Mouse (Mus musculus) stomach, postnatal 0 days (tissue): Measurements from ENCODE around the gene Cdk13. TPM values are rescaled to one million over a fixed set of nuclear protein-coding genes. Genes with fewer than 3 reads are reported as not detected.
A peak's percentile ranks its signal among the peaks of the same experiment; 100 is the strongest.

Experiments
- ATAC-seq: fragments of 200-750 bp; cut with Nextera tagmentation; 2 replicates; pipeline ENCODE4 v1.8.0; 2017; ENCODE audit not compliant: low FRiP score, low TSS enrichment
- DNase-seq: peaks from one replicate; pipeline ENCODE4 v3.0.0-alpha.2; 2016; ENCODE audit warnings: low spot score
- H3K27ac ChIP-seq: fragments of 300-500 bp; sonication (generic); replicated peaks from 2 replicates; pipeline ENCODE4 v1.5.1; 2014; ENCODE audit warnings: mild to moderate bottlenecking, control low read depth
- H3K27me3 ChIP-seq: fragments of 300-500 bp; sonication (generic); 2 replicates; pipeline ENCODE4 v1.6.1; 2014; ENCODE audit warnings: low read length; ENCODE audit not compliant: control insufficient read depth, insufficient read depth
- H3K36me3 ChIP-seq: fragments of 300-500 bp; sonication (generic); 2 replicates; pipeline ENCODE4 v1.6.1; 2014; ENCODE audit warnings: low read length, mixed read lengths; ENCODE audit not compliant: control insufficient read depth, insufficient read depth
- H3K4me1 ChIP-seq: fragments of 300-500 bp; sonication (generic); replicated peaks from 2 replicates; pipeline ENCODE4 v1.6.1; 2014; ENCODE audit warnings: antibody characterized with exemption; ENCODE audit not compliant: control insufficient read depth, insufficient read depth
- H3K4me2 ChIP-seq: fragments of 300-500 bp; sonication (generic); replicated peaks from 2 replicates; pipeline ENCODE4 v1.6.1; 2014; ENCODE audit warnings: low read depth, mild to moderate bottlenecking, control low read depth, moderate library complexity
- H3K4me3 ChIP-seq: fragments of 300-500 bp; sonication (generic); 2 replicates; pipeline ENCODE4 v1.5.1; 2014; ENCODE audit warnings: low read depth, low read length, control low read depth
- H3K9ac ChIP-seq: fragments of 300-500 bp; sonication (generic); 2 replicates; pipeline ENCODE4 v1.6.1; 2014; ENCODE audit warnings: mild to moderate bottlenecking, low read length, control low read depth, mixed read lengths
- H3K9me3 ChIP-seq: fragments of 300-500 bp; sonication (generic); 2 replicates; pipeline ENCODE4 v1.6.1; 2016; ENCODE audit warnings: low read length; ENCODE audit not compliant: control insufficient read depth
- CTCF ChIP-seq: IDR thresholded peaks from 2 replicates; pipeline ENCODE4 v1.5.1; 2016; ENCODE audit warnings: antibody characterized with exemption, low read depth, mild to moderate bottlenecking, moderate library complexity
- EP300 ChIP-seq: optimal IDR thresholded peaks from 2 replicates; pipeline ENCODE3; 2016; ENCODE audit warnings: antibody characterized with exemption
- WGBS: fragments of 180-500 bp; shearing (Covaris S2); extraction: QIAGEN DNeasy Blood & Tissue Kit; methylation state at CpG from one replicate; pipeline ENCODE4 v1.1.7; 2014; 5-methylcytosine and 5-hydroxymethylcytosine counted together
- polyA plus RNA-seq: library from polyadenylated mRNA; unstranded; fragments of >200 nt; fragmentation: Nextera tagmentation; extraction: Ambion mirVana; gene quantifications from 2 replicates; pipeline ENCODE4 v1.2.1, GENCODE M21; 2015

The Cdk13 gene
- polyA plus RNA-seq, result 8.6 and 9.3 TPM in 2 replicates

DNA sequence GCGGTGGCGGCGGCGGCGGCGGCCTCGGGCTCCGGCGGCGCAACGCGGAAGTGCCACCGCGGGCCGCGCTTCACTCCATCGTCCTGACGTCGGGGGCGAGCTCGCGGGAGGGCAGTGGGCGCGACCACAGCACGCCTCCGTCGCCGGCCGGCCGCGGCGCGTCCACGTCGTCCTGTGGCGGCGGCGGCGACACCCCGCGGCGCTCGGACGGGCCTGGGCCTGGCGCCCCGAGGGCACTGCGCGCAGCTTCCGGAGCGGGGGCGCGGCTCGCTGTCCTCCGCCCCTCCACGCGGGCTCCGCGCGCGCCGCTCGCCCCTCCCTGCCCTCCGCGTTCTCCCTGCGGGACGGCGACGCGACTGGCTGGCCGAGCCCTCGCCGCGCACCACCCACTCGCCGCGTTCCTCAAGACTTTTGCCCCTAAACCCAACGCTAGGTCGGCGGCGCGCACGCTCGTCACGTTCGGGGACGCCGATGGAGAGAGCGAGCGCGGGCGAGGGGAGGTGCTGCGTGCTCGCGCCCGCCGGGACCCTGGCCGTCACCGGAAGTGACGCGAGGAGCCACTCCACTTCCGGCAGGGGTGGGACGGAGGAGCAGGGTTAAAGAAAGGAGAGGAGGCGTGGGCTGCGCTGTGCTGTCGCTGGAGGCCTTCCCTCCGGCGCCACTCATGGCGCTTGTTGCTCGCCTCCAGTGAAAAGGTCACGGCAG is at the start of gene Cdk13:
Gene Cdk13, minus strand, starts transcription at position 189 of the 705 bp plus-strand sequence.
- Histone ChIP-seq H3K36me3 (no peaks in the 10 kb centered on the region), H3K4me2 (peak within 1 kb of the TSS; percentile 91), H3K27ac (peak within 1 kb of the TSS; percentile 99), H3K27me3 (no peaks in the 10 kb centered on the region), H3K9ac (peak within 1 kb of the TSS; percentile 96), H3K4me1 (no peaks in the 10 kb centered on the region), H3K9me3 (no peaks in the 10 kb centered on the region), H3K4me3 (peak within 1 kb of the TSS; percentile 99)
- under 1% methylated on average over 72 of the region's 110 CpGs for WGBS
- ATAC-seq (peak; percentile 97), DNase-seq (peak; percentile 99)
- TF ChIP-seq CTCF (peak; percentile 20; the same call in 1 of the 2 replicates), EP300 (no peak)

DNA sequence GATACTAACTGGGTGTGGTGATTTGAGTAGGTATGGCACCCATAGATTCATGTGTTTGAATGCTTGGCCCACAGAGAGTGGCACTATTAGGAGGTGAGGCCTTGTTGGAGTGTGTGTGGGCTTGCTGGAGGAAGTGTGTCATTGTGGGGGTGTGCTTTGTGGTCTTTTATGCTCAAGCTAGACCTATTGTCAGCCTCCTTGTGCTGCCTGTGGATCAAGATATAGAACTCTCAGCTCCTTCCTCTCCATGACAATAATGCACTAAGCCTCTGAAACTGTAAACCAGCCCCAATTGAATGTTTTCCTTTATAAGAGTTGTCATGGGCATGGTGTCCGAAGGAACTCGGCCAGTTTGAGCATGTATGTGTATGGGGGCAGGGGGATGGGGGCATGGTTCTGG is 38.4 kb upstream of the Cdk13 start:
- DNase-seq, result no peak
- Histone ChIP-seq H3K4me1 (no peaks in the 10 kb centered on the region), H3K4me2 (no peak overlapping the region), H3K9ac (no peak overlapping the region), H3K9me3 (no peaks in the 10 kb centered on the region), H3K27ac (no peak overlapping the region), H3K4me3 (no peak overlapping the region), H3K36me3 (no peaks in the 10 kb centered on the region), H3K27me3 (no peaks in the 10 kb centered on the region)
- no peak for ATAC-seq
- 60% methylated on average over 2 of the region's 2 CpGs for WGBS
- TF ChIP-seq EP300 (no peak), CTCF (no peak)

DNA sequence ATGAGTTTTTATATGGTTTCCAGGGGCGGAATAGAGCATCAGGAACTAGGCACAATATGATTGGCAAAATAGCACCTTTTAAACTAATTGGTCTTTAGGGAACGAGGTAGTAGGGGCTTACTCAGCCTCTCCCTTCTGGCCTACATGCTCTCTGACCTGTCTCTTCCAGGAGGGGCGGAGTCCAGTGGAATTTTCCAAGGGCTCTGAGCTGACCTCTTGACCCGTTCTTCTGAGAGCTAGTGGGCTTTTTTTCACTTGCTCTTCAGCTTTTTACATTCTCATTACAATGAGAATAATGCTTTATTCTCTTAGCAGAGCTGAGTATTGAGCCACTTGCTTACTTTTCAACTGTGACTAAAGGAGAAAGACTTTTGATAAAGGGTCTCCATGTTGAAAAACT is 37.9 kb upstream of the Cdk13 start:
- H3K27ac ChIP-seq, result no peak overlapping the region
- no peaks in the 10 kb centered on the region for H3K4me1 ChIP-seq
- no peaks in the 10 kb centered on the region for H3K9me3 ChIP-seq
- 54% methylated on average over 4 of the region's 4 CpGs for WGBS
- no peak overlapping the region for H3K4me3 ChIP-seq
- no peaks in the 10 kb centered on the region for H3K36me3 ChIP-seq
- H3K4me2 ChIP-seq, result no peak overlapping the region
- no peak overlapping the region for H3K9ac ChIP-seq
- no peaks in the 10 kb centered on the region for H3K27me3 ChIP-seq
- TF ChIP-seq CTCF, result no peak
- no peak for TF ChIP-seq EP300
- no peak for ATAC-seq
- no peak for DNase-seq

DNA sequence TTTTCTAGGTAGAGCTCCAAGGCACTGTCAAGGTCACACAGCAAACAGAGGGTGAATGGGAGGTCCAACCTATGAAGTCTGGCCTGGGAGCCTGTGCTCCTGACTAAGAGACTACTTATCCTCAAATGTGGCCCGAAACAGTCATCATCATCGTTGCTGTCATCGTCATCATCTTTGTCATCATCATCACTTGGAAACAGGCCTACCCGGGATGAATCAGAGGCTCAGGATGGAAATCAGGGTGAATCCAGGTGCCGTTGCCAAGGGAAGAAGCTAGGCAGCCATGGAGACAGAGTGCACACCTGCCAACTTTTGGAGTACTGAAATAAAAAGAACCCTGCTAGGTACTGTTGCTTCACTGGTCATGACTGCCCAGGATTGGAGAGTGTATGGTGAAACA is 34.2 kb upstream of the Cdk13 start:
- Histone ChIP-seq H3K4me2 (no peak overlapping the region), H3K36me3 (no peaks in the 10 kb centered on the region), H3K27ac (no peak overlapping the region), H3K4me1 (no peaks in the 10 kb centered on the region), H3K9me3 (no peaks in the 10 kb centered on the region), H3K4me3 (no peak overlapping the region), H3K27me3 (no peaks in the 10 kb centered on the region), H3K9ac (no peak overlapping the region)
- ATAC-seq (no peak), DNase-seq (no peak)
- 85% methylated on average over 5 of the region's 5 CpGs for WGBS
- no peak for TF ChIP-seq EP300
- no peak for TF ChIP-seq CTCF

DNA sequence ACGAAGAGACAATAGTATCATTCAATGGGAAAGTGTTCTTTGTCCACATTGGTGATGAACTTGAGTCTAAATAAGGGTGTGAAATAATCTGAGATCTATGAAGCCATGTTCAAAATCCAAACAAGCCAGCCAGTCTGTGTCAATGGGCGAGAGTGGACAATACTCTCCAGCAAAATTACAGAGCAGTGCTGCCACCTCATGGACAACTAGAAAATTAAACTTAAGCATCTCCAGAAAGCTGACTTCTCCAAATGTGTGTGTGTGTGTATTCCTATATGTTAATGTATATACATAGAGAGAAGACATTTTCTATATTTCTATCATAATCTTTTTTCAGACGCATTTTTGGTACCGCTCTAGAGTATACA is 33.6 kb upstream of the Cdk13 start:
- H3K27me3 ChIP-seq, result no peaks in the 10 kb centered on the region
- H3K4me3 ChIP-seq, result no peak overlapping the region
- H3K9me3 ChIP-seq, result no peaks in the 10 kb centered on the region
- DNase-seq (peak; percentile 74), ATAC-seq (peak; percentile 38)
- no peak overlapping the region for H3K4me2 ChIP-seq
- no peak overlapping the region for H3K9ac ChIP-seq
- no peak overlapping the region; the same call in 1 of the 2 replicates for H3K27ac ChIP-seq
- WGBS, result 36% methylated on average over 4 of the region's 4 CpGs
- TF ChIP-seq CTCF (peak; percentile 82), EP300 (no peak)
- H3K36me3 ChIP-seq, result no peaks in the 10 kb centered on the region
- no peaks in the 10 kb centered on the region for H3K4me1 ChIP-seq

DNA sequence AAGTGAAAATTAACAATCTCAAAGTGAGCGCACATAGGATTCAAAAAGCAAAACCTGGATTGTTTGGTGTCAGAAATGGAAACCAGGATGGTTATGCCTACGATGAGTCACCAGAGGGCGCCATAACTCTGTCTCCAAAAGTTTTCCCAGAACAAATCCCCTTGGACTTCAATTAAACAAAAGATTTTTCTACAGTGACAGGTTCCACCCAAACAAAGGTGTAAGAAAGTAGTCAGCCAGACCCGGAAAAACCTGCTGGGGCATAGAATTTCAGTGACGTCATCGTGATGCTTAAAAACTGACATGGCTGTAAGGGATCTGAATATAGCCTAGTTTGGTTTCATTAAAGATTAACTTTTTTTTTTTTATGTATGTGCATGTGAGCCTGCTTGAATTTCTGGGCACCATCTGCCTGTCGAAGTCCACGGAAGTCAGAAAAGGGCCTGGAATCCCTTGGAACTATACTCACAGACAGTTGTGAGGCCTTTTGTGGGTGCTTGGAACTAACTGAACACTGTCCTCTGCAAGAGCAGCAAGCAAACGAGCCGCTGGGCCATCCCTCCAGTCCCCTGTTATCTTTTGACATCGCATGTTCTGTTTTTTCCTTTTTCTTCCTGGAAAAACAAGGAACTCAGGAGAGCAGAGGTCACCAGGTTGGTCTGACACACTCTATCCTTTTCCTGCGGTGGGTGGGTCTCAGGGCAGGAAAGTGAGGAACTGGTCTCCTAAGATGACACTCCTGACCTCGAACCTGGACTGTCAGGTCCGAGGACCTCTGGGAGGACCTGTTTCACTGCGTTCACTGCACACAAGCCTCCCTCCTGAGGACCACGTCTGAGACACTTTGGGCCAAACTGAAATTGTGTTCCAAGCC is 33.0 kb upstream of the Cdk13 start:
- Histone ChIP-seq H3K4me1 (no peaks in the 10 kb centered on the region), H3K27ac (peak overlapping the region; percentile 65), H3K27me3 (no peaks in the 10 kb centered on the region), H3K9me3 (no peaks in the 10 kb centered on the region), H3K36me3 (no peaks in the 10 kb centered on the region), H3K9ac (no peak overlapping the region), H3K4me2 (0 out of 2 replicates have a peak overlapping the region, but pooled peaks have one; percentile 9), H3K4me3 (no peak overlapping the region)
- TF ChIP-seq CTCF (peak; percentile 84), EP300 (peak; percentile 57)
- WGBS, result 32% methylated on average over 16 of the region's 16 CpGs
- DNase-seq (peak; percentile 65), ATAC-seq (peak; percentile 90)
